In genomic region chr13:118387448-118387801, GRCm38 (mm10) we compare ENCODE assay signal across 7 mouse cellular contexts. TPM values are rescaled to one million over a fixed set of nuclear protein-coding genes. Genes with fewer than 3 reads are reported as not detected.
DNase-seq lines count a peak whose midpoint lies in the region; ATAC-seq and TF ChIP-seq lines count a peak whose summit lies in the region.
"Not testable (repeated sequence)": the region's sequence is repeated elsewhere in the genome, so short reads cannot be mapped to it uniquely, and the experiment has no call there.

No protein-coding gene starts in this region.

- not testable (repeated sequence) for H3K36me3 ChIP-seq in forebrain, embryonic 11.5 days (ENCODE audit: control insufficient read depth, insufficient read depth, low read length); intestine, embryonic 15.5 days
- H3K36me3 ChIP-seq in heart, embryonic 14.5 days (ENCODE audit: control insufficient read depth, insufficient read depth, low read length) = peaks cover 27% of the 10 kb centered on the region
- H3K36me3 ChIP-seq in limb, embryonic 14.5 days (ENCODE audit: control insufficient read depth, insufficient read depth, low read length) = peaks cover 24% of the 10 kb centered on the region
- H3K36me3 ChIP-seq in lung, embryonic 16.5 days (ENCODE audit: control insufficient read depth, insufficient read depth, low read length) = peaks cover 12% of the 10 kb centered on the region
- peaks cover 18% of the 10 kb centered on the region for H3K36me3 ChIP-seq in neural tube, embryonic 12.5 days

- not testable (repeated sequence) for DNase-seq in forebrain, embryonic 11.5 days (ENCODE audit: low spot score); limb, embryonic 14.5 days (ENCODE audit: low spot score)

- peak overlapping the region; percentile 95 for H3K4me3 ChIP-seq in bone marrow, adult 2 months (replicated peaks; ENCODE audit: control insufficient read depth, low read depth, low read length)
- peak overlapping the region; percentile 62 for H3K4me3 ChIP-seq in forebrain, embryonic 11.5 days (ENCODE audit: low read depth, low read length)
- H3K4me3 ChIP-seq in heart, embryonic 14.5 days (ENCODE audit: control insufficient read depth in 1 of 2, insufficient read depth in 1 of 2, low read depth in 1 of 2, low read length in 2 of 2) = peak overlapping the region; percentile 89 to 92
- peak overlapping the region; percentile 85 for H3K4me3 ChIP-seq in intestine, embryonic 15.5 days (replicated peaks)
- H3K4me3 ChIP-seq in limb, embryonic 14.5 days (replicated peaks; ENCODE audit: low read length) = peak overlapping the region; percentile 87
- H3K4me3 ChIP-seq in lung, embryonic 16.5 days (ENCODE audit: low read length) = peak overlapping the region; percentile 60
- peak overlapping the region; percentile 92 for H3K4me3 ChIP-seq in neural tube, embryonic 12.5 days

- whole genome bisulfite sequencing in bone marrow, adult 2 months = 4% methylated on average over 10 of the region's 10 CpGs
- whole genome bisulfite sequencing in forebrain, embryonic 11.5 days = 10% methylated on average over 10 of the region's 10 CpGs
- WGBS in heart, embryonic 14.5 days = 7% methylated on average over 10 of the region's 10 CpGs
- WGBS in intestine, embryonic 15.5 days = 10% methylated on average over 10 of the region's 10 CpGs
- WGBS in limb, embryonic 14.5 days = 8% methylated on average over 10 of the region's 10 CpGs
- 8% methylated on average over 10 of the region's 10 CpGs for WGBS in lung, embryonic 16.5 days
- WGBS in neural tube, embryonic 12.5 days = 11% methylated on average over 10 of the region's 10 CpGs

- not testable (repeated sequence) for H3K27me3 ChIP-seq in forebrain, embryonic 11.5 days (ENCODE audit: control insufficient read depth, insufficient read depth, low read length); heart, embryonic 14.5 days (ENCODE audit: control insufficient read depth, insufficient read depth, low read length); intestine, embryonic 15.5 days (replicated peaks); limb, embryonic 14.5 days (ENCODE audit: control insufficient read depth, insufficient read depth, low read length); lung, embryonic 16.5 days (ENCODE audit: control insufficient read depth, insufficient read depth, low read depth, low read length); neural tube, embryonic 12.5 days (replicated peaks)

- not testable (repeated sequence) for TF ChIP-seq POLR2A in bone marrow, adult 2 months (IDR thresholded peaks at IDR 0.05; ENCODE audit: borderline replicate concordance, control insufficient read depth, low read depth, low read length); limb, embryonic 14.5 days (IDR thresholded peaks at IDR 0.05; ENCODE audit: borderline replicate concordance, extremely low read depth, insufficient read depth, insufficient read length)

- H3K27ac ChIP-seq in bone marrow, adult 2 months (ENCODE audit: control insufficient read depth, insufficient read depth, low read depth, low read length, poor library complexity); forebrain, embryonic 11.5 days (ENCODE audit: low read depth, low read length); heart, embryonic 14.5 days (replicated peaks in 1 of 2; ENCODE audit: control insufficient read depth in 1 of 2, insufficient read depth in 1 of 2, low read depth in 2 of 2, low read length in 2 of 2); intestine, embryonic 15.5 days; lung, embryonic 16.5 days (ENCODE audit: low read length); neural tube, embryonic 12.5 days: not testable (repeated sequence)
- H3K27ac ChIP-seq in limb, embryonic 14.5 days (replicated peaks; ENCODE audit: low read depth, low read length) = 0 out of 2 replicates have a peak overlapping the region, but pooled peaks have one; percentile 19

- peak overlapping the region; percentile 31; the same call in 1 of the 2 replicates for H3K4me2 ChIP-seq in forebrain, embryonic 11.5 days (ENCODE audit: low read depth, low read length, severe bottlenecking)
- peak overlapping the region; percentile 60 for H3K4me2 ChIP-seq in heart, embryonic 14.5 days (ENCODE audit: low read length)
- H3K4me2 ChIP-seq in intestine, embryonic 15.5 days (replicated peaks) = peak overlapping the region; percentile 51
- peak overlapping the region; percentile 39 for H3K4me2 ChIP-seq in limb, embryonic 14.5 days (replicated peaks; ENCODE audit: low read depth, low read length, severe bottlenecking)
- peak overlapping the region; percentile 55 for H3K4me2 ChIP-seq in lung, embryonic 16.5 days (ENCODE audit: low read depth, low read length)
- peak overlapping the region; percentile 48 for H3K4me2 ChIP-seq in neural tube, embryonic 12.5 days (replicated peaks)

- not testable (repeated sequence) for TF ChIP-seq CTCF in bone marrow, adult 2 months (IDR thresholded peaks at IDR 0.05; ENCODE audit: control insufficient read depth, insufficient read depth, low read length)

- not testable (repeated sequence) for H3K9me3 ChIP-seq in forebrain, embryonic 11.5 days (ENCODE audit: control insufficient read depth, low read length); heart, embryonic 14.5 days (ENCODE audit: control insufficient read depth, low read length); intestine, embryonic 15.5 days; limb, embryonic 14.5 days (ENCODE audit: control insufficient read depth, low read length); lung, embryonic 16.5 days (ENCODE audit: control insufficient read depth, low read length); neural tube, embryonic 12.5 days

- ATAC-seq in forebrain, embryonic 11.5 days (replicated peaks; ENCODE audit: low FRiP score) = peak; percentile 63
- 0 out of 2 replicates have a peak, but pooled peaks have one; percentile 11 for ATAC-seq in heart, embryonic 14.5 days (ENCODE audit: insufficient number of reproducible peaks, insufficient read depth, low FRiP score, low read depth)
- ATAC-seq in intestine, embryonic 15.5 days = peak; percentile 66
- peak; percentile 48 for ATAC-seq in limb, embryonic 14.5 days (ENCODE audit: low FRiP score, low read depth)
- peak; percentile 54 for ATAC-seq in lung, embryonic 16.5 days (ENCODE audit: low read depth)
- peak; percentile 79 for ATAC-seq in neural tube, embryonic 12.5 days (ENCODE audit: low FRiP score, low read depth)

- H3K9ac ChIP-seq in forebrain, embryonic 11.5 days (ENCODE audit: low read length) = peak overlapping the region; percentile 86
- not testable (repeated sequence) for H3K9ac ChIP-seq in heart, embryonic 14.5 days (ENCODE audit: low read length); intestine, embryonic 15.5 days; limb, embryonic 14.5 days (ENCODE audit: low read depth, low read length, severe bottlenecking); lung, embryonic 16.5 days (ENCODE audit: low read length); neural tube, embryonic 12.5 days

- not testable (repeated sequence) for H3K4me1 ChIP-seq in bone marrow, adult 2 months (ENCODE audit: control insufficient read depth, insufficient read depth, low read length); forebrain, embryonic 11.5 days (replicated peaks; ENCODE audit: control insufficient read depth, insufficient read depth, low read length); heart, embryonic 14.5 days (ENCODE audit: control insufficient read depth in 2 of 2, insufficient read depth in 2 of 2, low read length in 2 of 2); intestine, embryonic 15.5 days (replicated peaks); limb, embryonic 14.5 days (ENCODE audit: control insufficient read depth, insufficient read depth, low read length); lung, embryonic 16.5 days (replicated peaks; ENCODE audit: control insufficient read depth, insufficient read depth, low read length)
- H3K4me1 ChIP-seq in neural tube, embryonic 12.5 days = peaks cover 11% of the 10 kb centered on the region

RNA-seq across cellular contexts. Expression of gene Mrps30, which starts 0.4 kb away (rescaled TPM):
- polyA plus RNA-seq in bone marrow, adult 2 months (2011; ENCODE audit: insufficient read depth, insufficient read length, low replicate concordance, missing spikeins) = 7.3 and 12.7 TPM in 2 replicates
- 36.1 and 37.6 TPM in 2 replicates for polyA plus RNA-seq in forebrain, embryonic 11.5 days (2014; fragmentation: Nextera tagmentation; extraction: Ambion mirVana)
- polyA plus RNA-seq in heart, embryonic 14.5 days (2014; fragmentation: Nextera tagmentation; extraction: Ambion mirVana) = 33.2 and 33.5 TPM in 2 replicates
- polyA plus RNA-seq in intestine, embryonic 15.5 days (2015; fragmentation: Nextera tagmentation; extraction: Ambion mirVana) = 34.5 and 36.6 TPM in 2 replicates
- 21.1 and 23.1 TPM in 2 replicates for polyA plus RNA-seq in limb, embryonic 14.5 days (2012; rRNA removed)
- 30.6 and 30.9 TPM in 2 replicates for polyA plus RNA-seq in limb, embryonic 14.5 days (2014; fragmentation: Nextera tagmentation; extraction: Ambion mirVana)
- polyA plus RNA-seq in lung, embryonic 16.5 days (2015; fragmentation: Nextera tagmentation; extraction: Ambion mirVana) = 25.1 and 28.0 TPM in 2 replicates
- polyA plus RNA-seq in neural tube, embryonic 12.5 days (2016; fragmentation: Nextera tagmentation; extraction: Ambion mirVana) = 31.6 and 33.4 TPM in 2 replicates

RNA-seq across cellular contexts. Expression of gene B430218F22Rik, which starts 1.0 kb away (rescaled TPM):
- not detected in 2 replicates for polyA plus RNA-seq in bone marrow, adult 2 months (2011; ENCODE audit: insufficient read depth, insufficient read length, low replicate concordance, missing spikeins)
- polyA plus RNA-seq in forebrain, embryonic 11.5 days (2014; fragmentation: Nextera tagmentation; extraction: Ambion mirVana) = 0.69 and 0.94 TPM in 2 replicates
- 0.63 and 0.66 TPM in 2 replicates for polyA plus RNA-seq in heart, embryonic 14.5 days (2014; fragmentation: Nextera tagmentation; extraction: Ambion mirVana)
- 0.58 and 0.70 TPM in 2 replicates for polyA plus RNA-seq in intestine, embryonic 15.5 days (2015; fragmentation: Nextera tagmentation; extraction: Ambion mirVana)
- 0.33 and 0.38 TPM in 2 replicates for polyA plus RNA-seq in limb, embryonic 14.5 days (2012; rRNA removed)
- polyA plus RNA-seq in limb, embryonic 14.5 days (2014; fragmentation: Nextera tagmentation; extraction: Ambion mirVana) = 0.36 and 0.56 TPM in 2 replicates
- polyA plus RNA-seq in lung, embryonic 16.5 days (2015; fragmentation: Nextera tagmentation; extraction: Ambion mirVana) = 0.19 and 0.68 TPM in 2 replicates
- polyA plus RNA-seq in neural tube, embryonic 12.5 days (2016; fragmentation: Nextera tagmentation; extraction: Ambion mirVana) = 1.5 and 2.1 TPM in 2 replicates

Comparison
In these comparisons a context has a peak if more than half of its experiments do, and no peak if none do; other contexts are left out.
1. ATAC-seq: peak in every context shown above with its lines; median percentile 79 in neural tube, embryonic 12.5 days; 66 in intestine, embryonic 15.5 days; 63 in forebrain, embryonic 11.5 days; 54 in lung, embryonic 16.5 days; 48 in limb, embryonic 14.5 days; 11 in heart, embryonic 14.5 days.